Mouse (Mus musculus) lung, adult 2 months (tissue): ENCODE data around the gene Rnf220.

ENCODE experiments used
- CTCF ChIP-seq: fragments of 200-500 bp; IDR thresholded peaks from 2 replicates; pipeline ENCODE4 v1.5.1; 2011; ENCODE audit warnings: mild to moderate bottlenecking, low read length, control low read depth; ENCODE audit not compliant: insufficient read depth
- POLR2A ChIP-seq: fragments of 200-500 bp; IDR thresholded peaks from 2 replicates; pipeline ENCODE4 v1.6.1; 2011; ENCODE audit warnings: low read depth, mild to moderate bottlenecking, control low read depth, low read length, borderline replicate concordance; ENCODE audit errors: extremely low read depth

GRCm38 (mm10) chr4:117354651-117355050 is 142.2 kb downstream of the Rnf220 start:
- TF ChIP-seq CTCF = no peak
- no peak for TF ChIP-seq POLR2A
